Mouse (Mus musculus) activated CD4-positive, CD25-positive, alpha-beta regulatory T cell (primary cell): ENCODE measurements around the gene Zfp652. TPM values are rescaled to one million over a fixed set of nuclear protein-coding genes. Genes with fewer than 3 reads are reported as not detected.

Experiments
- polyA plus RNA-seq, 2 experiments: library from polyadenylated mRNA; unstranded; fragments of 100-300 nt; shearing (Covaris generic); gene quantifications; one replicate each; pipeline ENCODE4 v1.2.1; 2017

The Zfp652 gene
- 10 to 100 TPM; 11.5 to 15.5 TPM for polyA plus RNA-seq

DNA sequence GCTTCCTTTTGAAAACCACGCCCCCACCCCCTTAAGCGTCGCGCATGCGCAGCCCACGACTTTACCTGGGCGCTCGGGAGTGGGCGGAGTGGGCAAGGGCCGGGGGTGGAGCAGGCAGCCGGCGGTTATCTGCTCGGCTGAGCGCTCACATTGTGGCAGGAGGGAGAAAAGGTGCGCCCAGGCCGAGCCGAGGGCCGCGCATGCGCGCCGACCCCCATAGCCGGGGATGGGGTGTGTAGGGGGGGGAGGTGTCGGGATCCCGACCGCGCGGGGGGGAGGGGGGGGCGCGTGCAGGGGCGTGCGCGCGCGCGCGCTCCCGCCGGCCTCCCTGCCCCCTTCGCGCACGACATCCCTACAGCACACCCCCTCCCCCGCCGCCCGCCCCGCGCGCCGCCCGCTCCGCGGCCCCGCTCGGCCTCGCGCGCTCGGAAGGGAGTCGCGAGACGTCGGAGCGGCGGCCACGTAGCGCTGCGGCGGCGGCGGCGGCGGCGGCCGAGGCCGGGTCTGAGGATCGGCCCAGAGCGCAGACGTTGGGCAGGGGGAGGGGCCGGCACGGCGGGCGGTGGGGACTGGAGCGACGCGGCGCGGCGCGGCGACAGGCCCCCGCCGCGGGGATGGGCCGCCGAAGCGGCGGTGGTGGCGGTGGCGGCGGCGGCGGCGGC is at the start of gene Zfp652:
Zfp652 (plus strand) TSS at position 111 of the 662 bp plus-strand sequence.

DNA sequence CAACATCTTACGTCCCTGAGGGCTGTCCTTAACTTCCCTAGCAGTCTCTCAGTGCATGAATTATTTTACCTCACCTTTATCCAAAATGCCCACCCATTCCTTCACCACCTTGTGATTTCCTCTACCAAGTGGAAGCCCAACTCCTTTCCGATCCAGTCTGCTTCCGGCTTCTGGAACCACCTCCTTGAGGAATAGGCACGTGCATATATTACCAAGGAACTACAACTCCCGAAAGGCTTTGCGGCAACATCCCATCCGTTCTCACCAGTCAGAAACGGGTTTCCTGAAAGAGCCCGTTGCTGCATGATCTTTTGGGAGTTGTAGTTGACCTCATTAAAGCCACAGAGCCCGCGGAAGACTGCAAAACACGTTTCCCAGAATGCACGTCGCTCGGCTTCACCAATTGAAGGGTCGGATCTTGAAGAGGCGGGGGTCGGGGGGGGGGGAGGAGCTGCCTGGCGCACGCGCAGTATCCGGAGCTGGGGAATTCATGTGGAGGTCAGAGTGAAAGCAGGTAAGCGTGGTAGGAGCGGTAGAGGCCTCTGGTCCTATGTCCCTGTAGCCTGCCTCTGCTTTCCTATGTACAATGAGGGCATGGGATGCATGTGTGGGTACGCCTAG is 45.8 kb upstream of the Zfp652 start, which contains the start of gene Phb:
Phb (plus strand) TSS at position 429 of the 621 bp plus-strand sequence.

DNA sequence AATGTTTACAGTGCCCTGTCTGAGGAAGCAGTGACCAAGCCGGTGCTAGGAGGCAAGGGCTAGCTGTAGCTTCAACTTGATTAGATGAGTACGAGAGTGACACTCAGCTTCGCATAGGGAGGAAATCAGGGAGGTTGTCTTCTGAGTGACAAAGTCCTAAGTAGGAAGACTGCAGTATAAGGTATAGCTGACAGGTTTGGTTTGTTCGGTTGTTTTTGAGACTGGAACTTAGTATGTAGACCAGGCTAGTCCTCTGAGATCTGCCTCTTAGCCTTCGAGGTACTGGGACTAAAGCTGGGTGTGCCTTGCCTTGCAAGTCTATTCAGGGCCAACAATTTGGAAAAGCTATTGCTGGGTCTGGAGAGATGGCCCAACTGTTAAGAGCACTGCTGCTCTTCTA is 10.8 kb downstream of the Zfp652 start, which contains the start of gene B130006D01Rik:
B130006D01Rik (plus strand) TSS at position 301 of the 400 bp plus-strand sequence.

DNA sequence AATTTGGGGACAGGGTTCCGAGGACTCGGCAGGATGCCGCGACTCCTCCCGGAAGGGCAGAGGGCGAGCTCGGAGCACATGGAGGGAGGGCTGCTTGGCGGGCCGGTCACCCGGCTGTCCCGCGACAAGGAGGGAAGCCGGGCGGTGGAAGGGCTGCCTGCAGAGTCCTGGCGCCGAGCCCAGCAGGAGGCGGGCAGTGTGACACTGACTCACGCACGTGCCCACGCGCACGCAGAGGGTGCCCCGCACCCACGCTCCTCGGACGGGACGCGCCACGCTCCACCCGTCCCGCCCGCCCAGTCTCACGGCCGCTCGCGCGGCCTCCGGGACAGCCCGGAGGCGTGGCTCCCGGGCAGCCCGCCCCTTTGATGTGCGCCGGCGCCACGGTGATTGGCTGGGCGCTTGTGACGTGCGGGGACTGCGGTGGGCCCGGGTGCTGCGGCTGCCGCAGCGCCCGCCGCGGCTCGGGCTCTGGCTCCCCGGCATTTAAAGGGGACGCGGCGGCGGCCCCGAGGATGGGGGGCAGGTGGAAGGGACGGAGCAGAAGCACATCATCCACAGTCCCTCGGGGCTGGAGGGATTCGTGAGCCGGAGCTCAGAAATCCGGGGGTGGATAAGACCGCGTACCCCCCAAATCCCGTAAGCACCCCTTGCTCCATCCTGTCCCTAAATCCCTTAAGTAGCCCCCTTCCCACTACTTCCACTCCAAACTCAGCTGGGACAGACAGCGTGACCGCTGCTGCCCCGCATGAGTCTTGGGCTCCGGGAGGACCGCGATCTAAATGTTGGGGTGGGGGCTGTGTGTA is 111.8 kb downstream of the Zfp652 start, which contains the start of gene Phospho1:
Phospho1 (plus strand) TSS at position 429 of the 806 bp plus-strand sequence.

DNA sequence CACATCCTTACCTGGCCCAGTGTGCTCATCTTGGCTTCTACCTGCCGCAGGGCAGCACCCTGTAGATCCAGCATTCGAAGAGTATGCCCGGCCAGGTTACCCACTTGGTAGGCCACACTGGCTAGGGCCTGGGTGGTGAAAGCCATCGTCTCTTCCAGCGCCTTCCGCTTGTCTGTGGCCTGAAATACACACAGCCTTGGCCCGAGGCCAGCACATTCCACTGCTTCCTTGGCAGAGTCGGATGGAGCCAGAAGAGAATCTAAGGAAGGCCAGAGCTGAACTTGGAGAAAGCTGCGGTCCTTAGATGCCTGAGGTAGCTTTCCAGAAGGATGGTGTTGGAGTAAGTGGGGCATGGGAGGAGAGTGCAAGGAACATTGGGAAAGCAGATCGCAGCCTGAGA is 124.6 kb downstream of the Zfp652 start, which contains the start of gene Gngt2:
Gngt2 (plus strand) TSS at position 158 of the 400 bp plus-strand sequence.

DNA sequence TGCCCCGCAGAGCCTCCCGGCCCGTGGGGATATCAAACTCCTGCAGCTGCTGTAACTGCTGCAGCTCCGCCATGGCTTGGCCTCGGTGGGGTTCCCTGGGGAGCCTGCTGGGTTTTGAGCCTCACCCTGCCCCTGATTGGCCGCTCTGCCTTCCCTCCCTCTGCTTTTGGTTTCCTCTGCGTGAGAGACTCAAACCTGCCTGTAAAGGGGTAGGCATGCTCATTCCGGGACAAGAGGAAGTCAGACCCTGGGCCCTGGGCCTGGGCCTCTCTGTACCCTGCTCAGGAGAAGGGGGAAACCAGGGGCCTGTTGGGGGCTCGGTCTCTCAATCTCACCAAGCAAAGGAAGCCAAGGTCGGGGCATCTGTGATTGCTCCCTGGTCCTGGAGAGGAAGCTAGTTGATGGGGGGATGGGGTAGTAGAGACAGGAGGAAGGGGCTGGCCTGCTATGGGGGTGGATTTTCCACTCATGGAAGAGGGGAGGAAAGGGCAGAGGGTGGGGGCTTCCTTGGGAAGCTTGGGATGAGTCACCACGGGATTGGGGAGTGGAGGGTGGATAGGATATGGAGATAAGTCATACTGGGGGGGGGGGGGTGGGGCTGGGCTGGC is 129.7 kb downstream of the Zfp652 start, which contains the start of gene Abi3:
Abi3 (minus strand) TSS at position 403 of the 608 bp plus-strand sequence.

Other genes starting within 250 kb of the Zfp652 start
- gene Nxph3, start 198.1 kb upstream of the Zfp652 start, polyA plus RNA-seq, result not detected
- not detected for gene Ngfr, start 124.9 kb upstream of the Zfp652 start, polyA plus RNA-seq
- gene Phb, start 45.7 kb upstream of the Zfp652 start, polyA plus RNA-seq, result 10 to 100 TPM; 68.9 to 91.2 TPM
- 1 to 10 TPM in 1 of 2 experiments, under 1 TPM in 1; 0.89 to 3.8 TPM for gene B130006D01Rik, start 10.9 kb downstream of the Zfp652 start, polyA plus RNA-seq
- gene Phospho1, start 111.8 kb downstream of the Zfp652 start, polyA plus RNA-seq, result not detected
- 10 to 100 TPM; 42.0 to 50.9 TPM for gene Gngt2, start 124.5 kb downstream of the Zfp652 start, polyA plus RNA-seq
- 10 to 100 TPM; 52.5 to 78.8 TPM for gene Abi3, start 129.8 kb downstream of the Zfp652 start, polyA plus RNA-seq
- under 1 TPM in 1 of 2 experiments, not detected in 1; 0.23 TPM for gene B4galnt2, start 202.2 kb downstream of the Zfp652 start, polyA plus RNA-seq